Mouse (Mus musculus) embryo, embryonic 10.5 days (tissue): ENCODE measurements around the gene Zfp553.

Source experiments
- DNase-seq: peaks from one replicate; pipeline ENCODE4 v3.0.0-alpha.2; 2015; ENCODE audit warnings: low spot score

Gene Zfp553

GRCm38 (mm10) chr7:127232622-127233367 lies at the start of gene Zfp553, which contains the start of gene Sept1:
TSS of gene Zfp553 (plus strand) at chr7:127233061.
TSS of gene Sept1 (minus strand) at chr7:127233130.
- DNase-seq: peak; percentile 89

DNA sequence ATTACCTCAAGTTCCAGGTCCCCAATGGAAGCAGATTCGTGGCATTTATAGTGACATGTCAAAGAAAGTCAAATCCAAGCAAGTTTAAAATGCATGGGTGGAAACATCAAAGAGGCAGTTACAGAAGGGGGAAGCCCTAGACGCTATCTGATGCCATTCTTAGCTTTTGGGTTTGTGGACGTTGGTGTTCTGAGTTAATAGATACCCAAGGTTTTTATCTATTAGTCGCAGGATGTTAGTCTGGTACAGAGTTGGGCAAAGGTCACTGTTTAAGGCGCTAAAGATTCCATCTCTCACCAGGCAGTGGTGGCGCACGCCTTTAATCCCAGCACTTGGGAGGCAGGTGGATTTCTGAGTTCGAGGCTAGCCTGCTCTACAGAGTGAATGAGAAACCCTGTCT lies 49.5 kb upstream of the Zfp553 start:
- no peak for DNase-seq

- no peak for DNase-seq
Measured at GRCm38 (mm10) chr7:127183828-127184227, 49.0 kb upstream of the Zfp553 start.

GRCm38 (mm10) chr7:127184720-127185119 lies 48.1 kb upstream of the Zfp553 start:
- no peak for DNase-seq

DNA sequence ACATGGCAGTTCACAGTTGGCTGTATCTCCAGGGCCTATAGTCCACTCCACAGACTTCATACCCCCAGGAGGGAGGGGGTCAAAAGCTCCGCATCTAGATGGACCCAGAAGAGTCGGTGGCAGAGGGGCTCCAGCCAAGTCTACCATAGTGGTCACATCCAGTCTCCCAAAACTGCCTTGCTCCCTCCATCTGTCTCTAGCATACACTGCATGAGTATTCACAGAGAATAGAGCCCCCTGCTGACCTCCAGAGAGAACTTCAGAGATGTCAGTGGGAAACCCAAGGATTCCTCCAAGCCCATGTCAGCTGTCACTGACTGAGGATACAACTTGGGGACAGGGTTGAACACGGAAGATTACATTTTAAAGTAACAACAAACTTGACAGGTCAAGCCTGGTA lies 47.3 kb upstream of the Zfp553 start:
- DNase-seq: peak; percentile 66

DNA sequence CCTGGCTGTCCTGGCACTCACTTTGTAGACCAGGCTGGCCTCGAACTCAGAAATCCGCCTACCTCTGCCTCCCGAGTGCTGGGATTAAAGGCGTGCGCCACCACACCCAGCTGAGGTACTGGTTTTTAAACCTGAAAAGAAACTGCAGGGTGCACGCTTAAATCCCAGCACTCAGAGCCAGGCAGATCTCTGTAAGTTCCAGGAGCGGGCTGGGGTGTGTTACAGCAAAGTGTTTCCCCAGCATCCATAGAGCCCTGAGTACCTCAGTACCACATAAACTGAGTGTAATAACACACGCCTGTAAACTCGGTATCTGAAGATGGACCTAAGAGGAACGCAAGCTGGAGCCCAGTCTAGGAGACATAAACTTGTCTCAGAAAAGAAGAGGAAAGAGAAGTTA lies 45.5 kb upstream of the Zfp553 start:
- DNase-seq: no peak

GRCm38 (mm10) chr7:127188305-127189276 lies 44.3 kb upstream of the Zfp553 start:
- DNase-seq: no peak

- DNase-seq: no peak
Measured at GRCm38 (mm10) chr7:127190672-127191071, 42.2 kb upstream of the Zfp553 start.

DNA sequence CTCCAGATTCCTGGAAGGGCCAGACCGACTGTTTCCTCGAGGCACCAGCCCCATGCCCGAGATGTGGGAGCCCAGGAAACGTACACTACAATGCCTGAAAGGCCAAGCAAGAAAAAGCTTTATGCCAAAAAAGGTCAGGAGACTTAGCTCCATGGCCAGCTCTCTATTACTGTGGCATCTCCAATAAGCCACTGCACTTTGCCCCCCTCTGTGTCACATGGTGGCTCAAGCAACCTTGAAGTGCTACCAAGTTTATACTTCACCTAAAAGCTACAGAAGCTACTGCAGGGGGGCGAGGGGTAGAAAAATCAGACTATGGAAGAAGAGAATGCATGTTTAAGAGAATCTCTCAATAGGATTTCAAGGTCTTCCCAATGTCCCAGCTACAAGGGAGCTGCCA lies 39.9 kb upstream of the Zfp553 start:
- DNase-seq: no peak

DNA sequence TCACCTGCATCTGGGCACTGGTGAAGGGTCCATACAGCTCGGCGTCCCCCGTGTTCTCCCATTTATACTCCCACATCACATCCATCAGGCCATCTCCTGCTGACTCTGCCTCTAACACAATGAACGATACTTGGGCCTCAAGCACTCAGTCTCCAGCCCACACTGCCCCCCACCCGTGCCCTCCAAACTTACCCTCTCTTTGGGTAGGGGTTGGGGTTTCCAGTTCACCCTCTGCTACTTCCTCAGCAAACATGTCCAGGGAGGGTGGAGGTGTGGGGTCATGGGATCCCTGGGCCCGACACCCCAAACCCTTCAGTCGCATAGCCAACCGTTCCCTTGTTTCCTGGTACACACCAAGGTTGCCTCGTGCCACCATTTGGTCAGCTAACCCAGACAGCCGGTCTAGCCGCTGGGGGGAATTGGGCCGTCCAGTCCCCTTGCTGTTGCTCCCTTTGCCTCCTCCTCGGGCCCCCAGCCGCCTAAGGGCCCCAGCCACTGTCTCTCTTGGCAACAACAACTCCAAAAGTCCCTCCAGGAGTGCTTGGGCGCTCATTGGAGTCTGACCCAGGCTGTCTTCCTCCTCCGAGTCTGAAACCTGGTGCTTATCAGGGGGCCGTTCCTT lies 38.7 kb upstream of the Zfp553 start:
- no peak for DNase-seq

- no peak for DNase-seq
Measured at GRCm38 (mm10) chr7:127194633-127195029, 38.2 kb upstream of the Zfp553 start.

DNA sequence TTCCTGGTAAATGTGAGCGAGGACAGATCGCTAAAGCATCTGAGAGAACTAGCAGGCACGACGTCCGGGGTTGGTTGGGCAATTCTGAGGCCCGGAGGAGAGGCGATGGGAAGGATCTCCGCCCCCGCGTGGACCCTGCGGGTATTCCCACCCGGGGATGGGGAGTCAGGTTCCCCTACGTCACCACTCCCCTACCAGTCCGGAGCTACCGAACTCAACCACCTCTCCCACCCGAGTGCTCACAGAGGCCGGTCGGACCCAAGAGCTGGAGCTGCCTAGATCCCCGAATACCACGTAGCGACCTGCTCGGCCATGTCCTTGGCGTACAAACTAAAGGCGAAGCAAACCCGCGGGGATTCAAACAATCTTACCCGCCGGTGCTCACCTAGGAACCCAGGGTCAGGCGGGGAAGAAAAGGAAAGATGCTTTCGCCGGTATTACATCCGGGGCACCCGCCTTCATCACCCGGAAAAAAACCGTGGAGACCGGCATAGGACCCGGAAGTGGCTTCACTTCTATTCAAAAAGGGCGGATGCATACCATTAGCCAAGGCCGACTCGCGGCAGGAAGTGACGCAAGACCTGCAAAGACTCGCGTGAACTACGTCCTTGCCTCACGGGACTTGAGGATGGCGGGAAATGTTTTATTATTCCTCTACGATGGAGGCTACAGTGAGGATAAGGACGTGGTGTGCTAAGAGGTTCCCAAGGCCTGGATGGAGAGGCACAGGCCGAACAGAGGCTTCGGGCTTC lies 37.1 kb upstream of the Zfp553 start, which contains the start of gene Cd2bp2:
Cd2bp2 (minus strand) TSS at position 507 of the 752 bp plus-strand sequence.
- DNase-seq: peak; percentile 99

GRCm38 (mm10) chr7:127196484-127196883 lies 36.4 kb upstream of the Zfp553 start:
- DNase-seq: no peak

DNA sequence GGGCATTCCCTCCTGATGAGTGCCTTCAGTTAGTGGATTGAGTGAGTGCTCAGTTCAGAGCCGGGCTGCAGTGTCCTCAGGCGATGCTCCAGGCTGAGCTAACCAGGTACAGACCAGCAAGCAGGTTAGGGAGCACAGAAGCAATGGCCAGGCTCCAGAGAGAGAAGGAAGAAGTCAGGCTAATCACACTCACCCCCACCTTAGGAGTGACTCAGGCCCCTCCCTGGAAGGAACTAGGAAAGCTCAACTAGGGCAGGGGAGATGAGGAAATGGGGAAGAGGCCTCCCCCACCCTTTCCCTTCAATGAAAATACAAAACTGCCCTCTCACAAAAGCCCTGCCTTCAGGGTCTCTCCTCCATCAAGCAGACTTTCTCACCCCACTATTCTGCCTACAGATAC lies 26.3 kb upstream of the Zfp553 start:
- DNase-seq: no peak

DNA sequence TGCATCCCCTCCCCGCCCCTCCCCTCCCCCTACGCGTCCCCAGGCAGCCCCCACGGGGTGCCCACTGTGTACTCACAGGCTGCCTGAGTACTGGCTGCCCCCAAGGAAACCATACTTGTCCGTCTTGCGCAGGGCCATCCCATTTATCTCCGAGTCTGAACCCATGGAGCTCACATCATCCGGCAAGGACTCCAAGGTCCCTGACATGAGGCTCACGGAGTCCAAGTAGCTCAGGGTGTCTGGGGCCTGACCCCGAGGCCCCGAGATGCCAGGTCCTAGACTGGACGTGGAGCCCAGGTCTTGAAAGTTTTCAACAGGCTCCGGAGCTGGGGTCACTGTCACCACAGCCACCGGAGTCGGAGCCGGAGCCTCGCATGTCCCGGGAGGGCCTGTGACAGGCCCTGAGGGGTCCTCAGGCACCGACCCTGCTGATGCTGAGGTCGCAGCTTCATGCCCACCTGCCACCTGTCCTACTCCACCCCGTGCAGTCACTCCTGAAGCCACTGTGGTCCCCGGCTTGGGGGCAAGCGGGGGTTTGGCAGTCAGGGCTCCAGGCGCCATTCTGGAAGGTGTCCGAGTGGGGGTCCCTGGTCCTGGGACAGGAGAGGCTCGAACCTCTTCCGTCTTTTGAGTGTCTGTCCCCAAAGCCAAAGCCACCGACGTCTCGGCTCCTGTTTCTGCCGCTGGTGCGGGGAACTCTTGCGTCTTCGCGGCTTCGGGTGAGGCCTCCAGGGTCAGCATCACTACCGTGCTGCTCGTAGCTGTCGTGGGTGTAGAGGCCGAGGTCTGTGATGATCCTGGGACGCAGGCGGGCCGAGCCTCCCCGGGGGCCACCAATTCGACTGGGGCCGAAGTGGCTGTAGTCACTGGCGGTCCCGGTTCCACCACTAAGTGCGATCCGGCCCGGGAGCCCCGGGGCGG lies 25.2 kb upstream of the Zfp553 start:
- DNase-seq: peak; percentile 34

GRCm38 (mm10) chr7:127208295-127208552 lies 24.6 kb upstream of the Zfp553 start, which contains the start of gene Tbc1d10b:
TSS of gene Tbc1d10b (minus strand) at chr7:127208468.
- no peak for DNase-seq

GRCm38 (mm10) chr7:127208553-127209438 lies 24.1 kb upstream of the Zfp553 start, which contains the start of gene Mylpf:
TSS of gene Mylpf (plus strand) at chr7:127208890.
- DNase-seq: peak; percentile 95

DNA sequence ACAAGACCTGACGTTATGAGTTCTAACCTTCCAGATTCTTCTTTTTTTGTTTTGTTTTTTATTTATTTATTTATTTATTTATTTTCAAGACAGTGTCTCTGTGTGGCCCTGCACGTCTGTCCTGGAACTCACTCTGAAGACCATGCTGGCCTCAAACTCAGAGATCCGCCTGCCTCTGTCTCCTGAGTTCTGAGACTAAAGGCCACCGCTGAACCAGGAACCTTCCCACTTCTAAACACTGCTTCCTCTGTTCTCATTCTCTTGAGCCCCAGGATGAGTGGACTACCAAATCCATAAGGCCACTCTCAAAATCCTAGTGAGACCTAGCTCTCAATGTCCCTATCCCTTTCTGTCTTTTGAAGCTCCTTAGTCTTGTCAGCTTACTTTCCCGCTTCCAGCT lies 23.0 kb upstream of the Zfp553 start:
- DNase-seq: no peak

GRCm38 (mm10) chr7:127210266-127210665 lies 22.6 kb upstream of the Zfp553 start:
- no peak for DNase-seq
